Mouse (Mus musculus) cerebellum, adult 2 months (tissue): ENCODE data around the gene 1700015F17Rik. TPM values are rescaled to one million over a fixed set of nuclear protein-coding genes. Genes with fewer than 3 reads are reported as not detected.

Experiments
- DNase-seq, 2 experiments: peaks; one replicate each; pipeline ENCODE4 v3.0.0; 2021
- H3K27ac ChIP-seq: fragments of 200-500 bp; 2 replicates; pipeline ENCODE4 v1.5.1; 2012; ENCODE audit warnings: low read length, control low read depth, inconsistent platforms; ENCODE audit not compliant: insufficient read depth
- H3K27me3 ChIP-seq: fragments of 200-500 bp; 2 replicates; pipeline ENCODE4 v1.6.1; 2012; ENCODE audit warnings: inconsistent platforms, mild to moderate bottlenecking, low read length, moderate library complexity; ENCODE audit not compliant: control insufficient read depth, insufficient read depth
- H3K4me1 ChIP-seq: fragments of 200-500 bp; 2 replicates; pipeline ENCODE4 v1.6.1; 2011; ENCODE audit warnings: low read length; ENCODE audit not compliant: control insufficient read depth, insufficient read depth
- H3K4me3 ChIP-seq: fragments of 200-500 bp; replicated peaks from 2 replicates; pipeline ENCODE3; 2011; ENCODE audit warnings: mild to moderate bottlenecking, low read depth, low read length, control low read depth; ENCODE audit not compliant: insufficient read depth
- CTCF ChIP-seq: fragments of 200-500 bp; IDR thresholded peaks from 2 replicates; pipeline ENCODE4 v1.5.1; 2011; ENCODE audit warnings: low read depth, mild to moderate bottlenecking, control low read depth, low read length, moderate library complexity, borderline replicate concordance; ENCODE audit not compliant: insufficient read depth
- POLR2A ChIP-seq: fragments of 200-500 bp; IDR thresholded peaks from 2 replicates; pipeline ENCODE4 v1.6.1; 2011; ENCODE audit warnings: low read length, control low read depth, borderline replicate concordance; ENCODE audit not compliant: insufficient read depth
- WGBS: fragments of 180-500 bp; shearing (Covaris S2); methylation state at CpG from one replicate; pipeline ENCODE4 v1.1.7; 2018; 5-methylcytosine and 5-hydroxymethylcytosine counted together
- polyA plus RNA-seq: library from polyadenylated mRNA; depleted of rRNA; stranded (reverse); fragments of >200 nt; gene quantifications from 2 replicates; pipeline ENCODE4 v1.2.3, GENCODE M21; 2012

1700015F17Rik gene
- polyA plus RNA-seq, 1 experiment: 0.49 TPM

DNA sequence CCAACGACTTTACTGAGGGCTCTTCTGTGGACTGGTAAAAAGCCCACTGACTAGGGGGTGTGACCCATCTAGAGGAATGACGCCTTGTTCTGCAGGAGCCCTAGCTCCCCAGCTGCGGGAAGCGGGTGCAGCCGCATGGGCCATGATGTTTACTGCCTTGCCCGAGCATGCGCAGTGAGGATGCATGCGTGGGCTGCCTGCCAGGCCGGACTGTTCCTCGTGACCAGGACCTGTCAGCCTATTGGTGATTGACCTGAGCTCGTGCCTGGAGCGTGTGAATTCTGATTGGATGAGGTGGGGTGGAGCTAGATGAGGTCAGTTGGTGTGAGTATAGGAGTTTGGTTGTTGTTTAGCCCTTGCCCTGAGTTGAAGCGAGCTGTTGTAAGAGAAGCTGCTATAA lies 25.5 kb upstream of the 1700015F17Rik start:
- no peak for TF ChIP-seq POLR2A
- TF ChIP-seq CTCF: no peak
- H3K27ac ChIP-seq: no peak overlapping the region
- DNase-seq: no peak

DNA sequence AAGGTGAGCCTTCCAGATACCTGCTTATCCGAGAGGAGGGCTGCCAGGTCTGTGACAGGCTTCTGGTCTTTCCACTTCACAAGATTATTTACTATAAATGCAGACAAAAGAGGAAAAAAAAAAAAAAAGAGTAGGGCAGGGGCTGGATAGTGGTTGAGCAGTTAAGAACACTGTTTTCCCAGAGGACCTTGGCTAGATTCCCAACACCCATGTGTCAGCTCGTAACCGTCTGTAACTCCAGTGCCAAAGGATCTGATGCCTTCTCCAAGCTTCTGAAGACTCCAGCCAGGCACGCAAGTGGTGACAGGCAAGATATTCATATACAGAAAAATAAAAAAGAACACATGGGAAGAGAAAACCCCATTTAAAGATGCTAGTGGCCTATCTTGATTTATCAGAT lies 24.4 kb upstream of the 1700015F17Rik start:
- Histone ChIP-seq H3K4me1 (peaks cover 8% of the 10 kb centered on the region), H3K4me3 (no peak overlapping the region), H3K27me3 (no peaks in the 10 kb centered on the region), H3K27ac (no peak overlapping the region)
- DNase-seq: peak in 1 of 2 experiments; percentile 31
- TF ChIP-seq CTCF (no peak), POLR2A (no peak)
- 23% methylated on average over 4 of the region's 4 CpGs for WGBS

More for the DNA sequence above, 25.5 kb upstream of the 1700015F17Rik start:
- Histone ChIP-seq H3K4me1 (peaks cover 12% of the 10 kb centered on the region), H3K27me3 (no peaks in the 10 kb centered on the region), H3K4me3 (no peak overlapping the region)
- WGBS: 67% methylated on average over 13 of the region's 13 CpGs

DNA sequence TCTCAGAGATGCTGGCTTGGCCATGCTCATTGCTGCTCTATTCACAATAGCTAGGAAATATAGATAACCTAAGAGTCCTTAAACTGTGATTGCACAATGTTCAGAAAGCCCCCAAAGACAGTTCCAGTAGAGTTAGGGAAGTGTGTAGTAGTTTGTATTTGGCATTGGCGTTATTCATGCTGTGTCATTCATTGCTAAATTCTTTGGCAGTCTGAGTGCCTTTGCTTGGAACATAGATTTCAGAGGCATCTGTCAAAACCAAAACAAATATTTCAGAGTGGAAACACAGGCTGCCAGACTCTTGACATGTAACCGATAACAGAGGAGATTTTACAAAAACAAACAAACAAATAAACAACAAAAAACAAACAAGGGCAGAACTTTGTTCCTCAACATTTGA lies 22.6 kb upstream of the 1700015F17Rik start:
- H3K4me3 ChIP-seq: no peak overlapping the region
- WGBS: 24% methylated on average over 2 of the region's 2 CpGs
- no peaks in the 10 kb centered on the region for H3K4me1 ChIP-seq
- H3K27ac ChIP-seq: no peak overlapping the region
- no peaks in the 10 kb centered on the region for H3K27me3 ChIP-seq
- TF ChIP-seq POLR2A (no peak), CTCF (no peak)
- DNase-seq: no peak

DNA sequence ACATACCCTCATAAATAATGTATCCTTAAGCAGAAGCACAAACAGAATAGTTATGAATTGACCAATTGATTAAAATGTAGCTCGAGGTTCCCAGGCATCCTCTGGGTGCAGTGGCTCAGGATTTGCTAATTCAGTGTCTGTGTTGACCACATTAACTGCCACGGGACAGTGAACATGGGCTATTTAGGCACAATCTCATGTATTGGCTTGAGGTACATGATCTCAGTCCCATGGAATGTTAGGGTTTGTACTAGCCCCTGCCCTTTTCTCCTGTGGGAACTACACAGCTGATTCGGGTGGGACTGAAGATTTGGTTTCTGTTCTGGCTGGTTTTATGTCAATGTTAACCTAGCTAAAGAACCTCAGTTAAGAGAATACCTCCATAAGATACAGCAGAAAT lies 17.4 kb upstream of the 1700015F17Rik start:
- TF ChIP-seq CTCF (no peak), POLR2A (no peak)
- no peaks in the 10 kb centered on the region for H3K4me1 ChIP-seq
- H3K4me3 ChIP-seq: no peak overlapping the region
- H3K27me3 ChIP-seq: no peaks in the 10 kb centered on the region
- WGBS: 62% methylated on average over 3 of the region's 3 CpGs
- no peak overlapping the region for H3K27ac ChIP-seq
- DNase-seq: no peak

DNA sequence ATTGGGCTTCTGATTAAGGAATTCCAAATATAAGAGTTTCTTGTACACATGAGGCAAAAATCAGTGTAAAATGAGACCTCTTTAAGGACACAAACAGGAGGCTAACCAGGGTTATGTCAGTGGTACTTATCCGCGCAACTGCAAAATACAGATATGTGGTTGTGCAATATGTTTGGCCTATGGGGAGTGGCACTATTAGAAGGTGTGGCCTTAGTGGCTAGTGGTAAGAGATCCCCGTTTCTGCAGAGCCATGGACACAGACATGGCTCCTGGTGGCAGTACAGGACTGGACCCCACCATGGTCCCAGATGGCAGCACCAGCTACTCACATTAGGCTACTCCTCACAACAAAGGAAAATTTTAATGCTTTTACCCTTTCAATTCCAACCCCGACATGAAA lies 16.1 kb upstream of the 1700015F17Rik start:
- no peak overlapping the region for H3K4me3 ChIP-seq
- no peaks in the 10 kb centered on the region for H3K4me1 ChIP-seq
- no peak for DNase-seq
- no peak overlapping the region for H3K27ac ChIP-seq
- no peaks in the 10 kb centered on the region for H3K27me3 ChIP-seq
- TF ChIP-seq POLR2A (no peak), CTCF (no peak)
- 87% methylated on average over 4 of the region's 4 CpGs for WGBS

DNA sequence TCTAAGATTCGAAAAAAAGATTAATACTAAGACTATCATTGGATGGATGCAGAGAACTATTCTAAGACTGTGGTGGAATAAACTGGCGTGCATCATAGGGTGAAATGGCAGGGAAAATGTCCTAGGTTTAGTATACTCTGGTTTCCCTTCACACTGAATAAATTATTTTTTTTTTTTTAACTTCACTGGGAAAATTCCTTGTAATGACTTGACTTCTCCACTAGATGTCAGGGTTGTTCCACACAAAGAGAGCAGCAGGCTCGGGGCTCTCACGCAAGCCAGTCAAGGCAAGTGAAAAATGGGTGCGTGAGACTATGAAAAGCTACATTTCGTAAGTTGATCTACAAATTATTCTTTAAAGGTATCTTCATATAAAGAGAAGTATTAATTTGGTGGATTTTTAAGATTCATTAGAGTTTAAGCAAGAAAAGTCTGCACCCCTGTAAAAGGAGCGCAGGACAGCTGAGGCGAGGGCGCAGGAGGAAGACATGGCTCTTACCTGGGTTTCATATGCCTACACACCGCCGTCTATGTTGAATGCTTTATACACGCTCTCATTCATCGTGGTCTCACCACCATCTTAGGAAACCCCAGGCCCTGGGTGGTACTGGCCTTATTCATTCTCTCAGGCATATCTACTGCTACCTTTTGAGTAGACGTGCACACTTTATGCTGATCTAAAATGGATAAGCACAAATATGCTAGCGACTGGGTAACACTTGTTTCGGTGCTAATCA lies 15.5 kb upstream of the 1700015F17Rik start:
- WGBS: 42% methylated on average over 16 of the region's 16 CpGs
- Histone ChIP-seq H3K27me3 (no peaks in the 10 kb centered on the region), H3K4me1 (no peaks in the 10 kb centered on the region), H3K4me3 (no peak overlapping the region), H3K27ac (no peak overlapping the region)
- TF ChIP-seq CTCF: peak; percentile 84
- no peak for TF ChIP-seq POLR2A
- peak in 1 of 2 experiments; percentile 62 for DNase-seq

DNA sequence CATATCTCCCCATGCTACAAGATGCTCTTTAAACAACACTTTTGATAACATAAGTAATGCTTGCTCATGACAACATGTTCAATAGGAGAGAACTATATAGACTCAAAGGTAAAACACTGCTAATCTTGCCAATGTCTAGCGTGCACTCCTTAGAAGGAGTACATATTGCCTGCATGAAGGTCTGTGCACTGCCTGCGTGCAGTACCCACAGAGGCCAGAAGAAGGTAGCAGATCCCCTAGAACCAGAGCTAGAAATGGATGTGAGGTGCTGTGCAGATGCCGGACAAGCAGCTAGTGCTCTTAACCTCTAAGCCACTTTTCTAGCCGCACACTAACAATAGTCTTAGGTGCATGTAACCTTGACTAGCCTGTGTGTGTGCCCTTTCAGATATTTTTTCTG lies 13.2 kb upstream of the 1700015F17Rik start:
- no peaks in the 10 kb centered on the region for H3K4me1 ChIP-seq
- no peaks in the 10 kb centered on the region for H3K27me3 ChIP-seq
- 97% methylated on average over 4 of the region's 4 CpGs for WGBS
- H3K27ac ChIP-seq: no peak overlapping the region
- no peak for TF ChIP-seq POLR2A
- no peak for TF ChIP-seq CTCF
- DNase-seq: no peak
- H3K4me3 ChIP-seq: no peak overlapping the region

DNA sequence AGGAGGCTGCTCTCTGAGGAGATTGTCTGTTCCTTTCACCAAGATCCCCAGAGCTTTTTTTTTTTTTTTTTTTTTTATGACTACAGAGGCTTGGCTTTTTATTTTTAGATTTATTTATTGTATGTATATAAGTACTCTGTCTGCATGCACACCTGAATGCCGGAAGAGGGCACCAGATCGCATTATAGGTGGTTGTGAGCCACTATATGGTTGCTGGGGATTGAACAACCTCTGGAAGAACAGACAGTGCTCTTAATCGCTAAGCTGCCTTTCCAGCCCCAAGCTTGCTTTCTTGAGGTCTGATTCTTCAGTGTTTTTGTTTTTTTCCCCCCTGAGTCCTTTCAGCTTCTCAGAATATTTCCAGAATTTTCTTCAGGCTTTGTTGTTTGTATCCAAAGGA lies 7.1 kb upstream of the 1700015F17Rik start:
- H3K27me3 ChIP-seq: no peaks in the 10 kb centered on the region
- no peak overlapping the region for H3K27ac ChIP-seq
- TF ChIP-seq CTCF (no peak), POLR2A (no peak)
- H3K4me3 ChIP-seq: no peak overlapping the region
- WGBS: 36% methylated on average over 3 of the region's 3 CpGs
- no peaks in the 10 kb centered on the region for H3K4me1 ChIP-seq
- DNase-seq: no peak
